Mouse (Mus musculus) C2C12 (cell line): ENCODE measurements around the gene Mmab.

Experiments
- CEBPB ChIP-seq: IDR thresholded peaks from one replicate; pipeline ENCODE4 v1.6.1; 2011; ENCODE audit warnings: low read depth, mild to moderate bottlenecking, control low read depth, moderate library complexity
- CTCF ChIP-seq: IDR thresholded peaks from one replicate; pipeline ENCODE4 v1.5.1; 2011; ENCODE audit not compliant: control insufficient read depth, insufficient read depth, insufficient read length
- FOSL1 ChIP-seq: IDR thresholded peaks from one replicate; pipeline ENCODE4 v1.8.0; 2011; ENCODE audit warnings: mild to moderate bottlenecking, low read length; ENCODE audit not compliant: poor library complexity, insufficient read depth, severe bottlenecking
- MAX ChIP-seq: IDR thresholded peaks from one replicate; pipeline ENCODE4 v1.6.1; 2011; ENCODE audit warnings: mild to moderate bottlenecking, control low read depth
- MYOD1 ChIP-seq: IDR thresholded peaks from one replicate; pipeline ENCODE4 v1.6.1; 2011; ENCODE audit warnings: low read depth; ENCODE audit not compliant: control insufficient read depth, insufficient read length
- MYOG ChIP-seq: IDR thresholded peaks from one replicate; pipeline ENCODE4 v1.6.1; 2011; ENCODE audit not compliant: control insufficient read depth, insufficient read length; ENCODE audit errors: extremely low read depth
- USF1 ChIP-seq: IDR thresholded peaks from one replicate; pipeline ENCODE4 v1.6.1; 2011; ENCODE audit warnings: low read depth, mild to moderate bottlenecking, control low read depth, moderate library complexity

DNA sequence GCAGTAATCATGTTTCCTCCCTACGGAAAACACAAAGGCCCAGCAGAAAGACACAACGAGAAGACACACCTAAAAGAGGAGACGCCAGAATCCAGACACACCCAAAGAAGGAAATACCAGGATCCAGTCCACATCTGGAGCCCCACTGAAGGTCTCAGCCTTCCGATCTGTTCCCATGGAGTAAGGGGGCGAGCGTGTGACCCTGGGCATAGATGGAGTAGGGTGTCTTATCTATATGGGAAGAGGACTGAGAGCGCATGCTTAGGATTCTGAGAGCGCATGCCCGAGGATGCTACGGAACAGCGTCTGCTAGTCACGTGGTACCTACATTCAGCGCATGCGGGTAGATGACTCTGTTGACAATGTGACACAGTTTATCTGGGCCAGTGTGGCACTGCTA is 41.8 kb upstream of the Mmab start:
- no peak for TF ChIP-seq CTCF
- no peak for TF ChIP-seq MAX
- TF ChIP-seq CEBPB, result no peak
- no peak for TF ChIP-seq USF1
- no peak for TF ChIP-seq MYOD1
- TF ChIP-seq MYOG, result no peak
- TF ChIP-seq FOSL1, result no peak
